Mouse (Mus musculus) adipocyte (in vitro differentiated cells): ENCODE measurements around the gene Aff1.
A peak's percentile ranks its signal among the peaks of the same experiment; 100 is the strongest.

ENCODE experiments used
- DNase-seq: peaks from one replicate; pipeline ENCODE4 v3.0.0-alpha.2; 2016; ENCODE audit warnings: low spot score

Aff1 gene

DNA sequence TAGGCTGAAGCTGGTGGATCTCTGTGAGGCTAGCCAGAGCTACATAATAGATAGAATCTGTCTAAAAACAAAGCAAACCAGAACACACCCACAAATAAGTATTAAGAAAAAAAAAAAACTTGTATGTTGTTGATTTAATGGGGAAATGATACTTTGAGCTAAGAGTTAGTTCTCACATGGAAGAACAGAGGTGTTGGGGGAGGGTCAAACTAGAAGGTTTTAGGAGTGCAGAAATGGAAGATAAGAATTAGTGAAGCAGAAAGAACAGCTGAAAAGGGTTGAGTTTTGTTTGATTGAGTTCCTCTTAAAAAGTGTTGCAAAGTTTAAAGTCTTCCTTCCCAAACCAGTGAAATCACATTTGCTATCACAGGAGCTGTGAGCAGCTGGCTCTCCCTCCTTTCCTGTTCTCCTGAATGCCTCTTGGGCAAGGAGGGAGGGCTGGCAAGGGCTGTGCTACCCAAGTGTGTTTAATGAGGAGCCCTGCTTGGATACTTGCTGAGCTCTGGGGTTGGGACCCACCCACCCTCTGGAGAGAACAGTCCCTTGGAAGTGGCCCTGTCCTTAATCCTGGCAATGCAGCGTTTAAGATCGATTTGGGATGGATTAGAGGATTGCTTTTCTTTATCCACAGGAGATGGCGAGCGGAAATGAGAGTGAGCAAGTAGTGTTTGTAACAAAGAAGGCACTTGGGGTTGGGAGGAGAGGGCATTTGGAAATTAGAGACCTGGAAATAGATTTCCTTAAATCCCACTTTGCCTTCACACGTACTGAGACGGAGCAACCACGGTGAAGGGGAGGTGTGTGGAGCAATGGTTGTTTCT, 57.5 kb downstream of the Aff1 start:
- no peak for DNase-seq

DNA sequence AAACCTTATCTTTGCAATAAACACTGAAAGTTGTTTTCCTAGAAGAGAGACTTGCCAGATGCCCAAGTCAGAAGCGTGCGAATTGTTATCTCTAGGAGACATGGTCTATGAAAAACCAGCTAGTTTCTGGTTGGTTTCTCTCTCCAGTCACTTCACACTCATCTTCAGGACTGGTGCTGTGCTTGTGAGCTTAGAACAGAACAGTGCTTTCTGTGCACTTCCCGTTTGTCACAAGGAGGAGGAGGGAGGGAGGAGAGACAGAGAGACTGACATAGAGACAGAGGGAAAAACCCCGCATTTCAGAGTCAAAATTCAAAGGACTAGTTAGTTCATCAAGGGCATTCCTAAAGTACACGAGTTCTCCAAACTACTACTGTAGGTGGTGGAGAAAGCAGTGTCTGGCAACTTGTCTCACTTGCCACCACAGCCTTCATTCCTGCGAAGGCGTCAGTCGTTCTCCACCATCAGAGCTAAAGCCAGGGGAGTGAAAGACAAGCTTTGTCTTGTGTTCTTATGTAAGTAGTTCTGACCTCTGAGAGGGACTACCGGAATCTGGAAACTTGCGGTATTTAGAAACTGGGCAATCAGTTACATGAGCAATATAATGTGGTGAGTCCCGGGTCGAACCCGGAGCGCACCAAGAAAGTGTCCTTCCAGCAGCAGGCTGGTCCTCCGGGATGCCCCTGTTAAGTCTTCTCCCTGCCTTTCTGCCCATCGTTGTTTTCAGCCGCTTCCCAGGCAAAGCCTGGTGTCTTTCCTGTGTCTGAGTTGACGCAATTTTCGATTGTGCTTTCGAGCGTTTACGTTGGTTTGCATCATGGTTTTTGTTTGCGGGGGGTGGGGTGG, 60.7 kb downstream of the Aff1 start:
- peak; percentile 87 for DNase-seq

DNA sequence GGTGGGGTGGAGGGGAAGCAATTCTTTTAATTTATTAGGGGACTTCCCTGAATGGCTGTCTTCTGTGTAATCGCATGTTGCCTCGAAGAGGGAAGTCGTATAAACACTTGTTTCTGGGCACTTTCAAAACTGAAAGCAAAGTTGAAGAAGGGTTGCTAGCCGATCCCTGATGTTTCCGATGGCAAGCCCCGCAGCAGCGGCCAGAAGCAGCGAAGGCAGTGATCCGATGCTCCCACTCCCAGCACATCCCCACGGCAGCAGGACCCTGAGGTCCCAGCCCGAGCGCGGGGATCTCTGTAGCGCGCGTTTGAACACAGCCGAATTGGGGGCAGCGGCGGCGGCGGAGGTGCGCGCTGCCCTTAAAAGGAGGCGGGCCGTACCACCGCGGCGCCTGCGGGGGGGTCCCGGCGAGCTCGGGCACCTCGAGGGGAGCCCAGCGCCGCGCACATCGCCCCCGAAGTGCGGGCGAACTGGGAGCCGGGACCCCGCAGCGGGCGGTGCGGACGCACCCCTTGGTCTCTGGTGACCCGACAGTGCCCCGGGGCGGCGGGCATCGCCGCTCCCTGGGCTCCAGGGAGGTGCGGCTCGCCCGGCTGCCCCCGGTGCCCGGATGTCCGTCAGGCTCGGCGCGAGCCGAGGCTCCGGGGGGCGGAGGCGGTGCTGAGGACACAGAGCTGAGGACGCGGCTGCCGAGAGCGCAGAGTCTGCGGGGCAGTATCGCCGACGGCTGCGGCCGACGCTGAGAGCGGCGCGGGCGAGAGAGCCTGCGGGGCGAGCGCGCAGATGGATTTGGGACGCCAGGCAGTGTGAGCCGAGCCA, 61.5 kb downstream of the Aff1 start:
- peak; percentile 81 for DNase-seq

DNA sequence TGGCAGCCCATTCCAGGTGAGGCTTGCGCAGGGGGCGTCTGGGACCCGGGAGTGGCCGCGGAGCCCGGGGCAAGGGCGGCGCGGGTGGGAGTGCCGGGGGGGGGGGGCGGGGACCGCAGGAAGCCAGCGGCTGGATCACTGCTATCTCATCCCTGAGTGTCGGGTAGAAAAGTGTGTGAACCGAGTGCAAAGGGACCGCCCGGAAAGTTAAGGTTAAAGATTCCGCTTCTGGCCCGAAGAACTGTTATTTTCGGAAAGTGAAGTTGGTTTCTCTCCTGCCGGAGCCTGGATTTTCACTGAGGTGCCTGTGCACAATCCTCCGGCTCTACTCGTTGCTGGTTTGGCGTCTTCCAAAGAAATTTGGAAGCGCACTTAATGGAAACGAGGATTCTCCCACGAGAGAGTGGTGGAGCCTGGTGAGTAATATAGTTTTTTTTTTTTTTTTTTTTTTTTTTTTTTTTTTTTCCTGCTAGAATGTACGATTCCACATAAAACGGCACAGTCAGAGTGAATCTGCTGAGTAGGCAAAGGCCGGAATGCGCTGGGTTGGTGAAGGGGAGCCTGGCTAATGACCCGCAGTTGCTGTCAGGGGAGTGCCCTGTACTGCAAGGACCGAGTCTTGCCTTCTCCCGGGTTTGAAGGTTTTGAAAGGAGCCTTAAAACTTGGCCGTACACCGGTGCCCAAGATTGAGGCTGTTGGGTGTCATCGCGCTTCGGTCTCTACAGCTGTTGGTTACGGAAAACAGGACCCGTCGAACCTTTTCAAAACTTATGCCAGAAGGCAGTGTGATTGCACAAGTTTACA, 62.4 kb downstream of the Aff1 start:
- peak; percentile 80 for DNase-seq

DNA sequence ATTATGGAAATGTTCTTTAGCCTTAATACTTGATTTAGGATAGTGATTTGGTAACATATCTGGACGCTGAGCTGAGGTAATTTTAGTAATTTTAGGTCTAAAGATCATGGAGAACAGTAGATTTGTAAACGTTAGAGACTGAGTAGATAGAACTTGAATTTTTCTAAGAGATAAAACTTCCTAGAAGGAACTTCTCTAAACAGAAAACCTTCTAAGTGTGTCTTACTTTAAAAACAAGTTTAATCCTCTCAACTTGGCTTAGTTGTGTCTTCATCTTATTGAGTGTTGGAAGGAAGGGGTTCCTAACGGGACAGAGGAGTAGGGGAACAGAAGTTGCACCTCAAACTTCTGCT, 62.9 kb downstream of the Aff1 start:
- no peak for DNase-seq

DNA sequence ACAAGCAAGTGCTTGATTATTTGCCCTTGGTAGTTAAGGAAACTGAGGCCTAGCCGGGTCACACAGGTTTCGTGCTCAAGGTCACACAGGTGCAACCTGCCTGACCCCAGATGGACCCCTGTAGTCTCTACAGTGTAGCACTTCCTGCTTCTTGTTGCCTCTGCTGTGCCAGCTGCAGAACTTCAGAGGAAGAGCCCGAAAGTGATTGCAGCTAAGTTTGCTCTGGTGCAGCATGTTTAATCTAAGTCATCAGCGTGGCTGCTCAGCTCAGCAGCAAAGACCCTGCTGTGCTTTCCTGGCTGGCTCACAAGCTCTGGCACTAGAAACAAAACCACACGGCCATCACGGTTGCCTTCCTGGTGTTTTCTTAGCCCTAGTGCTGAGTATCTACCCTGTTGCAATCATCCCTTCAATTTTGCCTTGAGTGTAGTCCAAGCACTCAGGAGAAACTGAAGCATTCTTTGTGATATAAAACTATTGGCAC, 64.1 kb downstream of the Aff1 start:
- no peak for DNase-seq

DNA sequence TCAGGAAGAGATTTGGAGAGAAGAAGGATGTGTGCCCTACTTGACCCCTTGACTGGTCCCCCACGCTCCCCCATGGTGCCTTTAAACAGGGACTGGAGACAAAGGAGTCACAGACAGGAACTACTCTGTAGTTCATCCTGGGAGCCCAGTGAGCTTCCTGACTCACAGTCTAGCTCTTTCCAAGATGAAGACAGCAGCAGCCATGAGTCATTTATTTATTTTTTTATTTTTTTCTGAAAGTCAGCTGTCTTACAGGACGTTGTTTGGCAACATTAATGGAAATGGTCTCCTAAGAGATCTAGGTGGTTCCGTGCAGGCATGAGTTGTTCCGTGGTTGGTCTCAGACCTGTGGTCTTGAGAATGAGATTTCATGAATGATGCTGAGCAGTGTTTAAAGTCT, 66.3 kb downstream of the Aff1 start:
- peak; percentile 64 for DNase-seq

DNA sequence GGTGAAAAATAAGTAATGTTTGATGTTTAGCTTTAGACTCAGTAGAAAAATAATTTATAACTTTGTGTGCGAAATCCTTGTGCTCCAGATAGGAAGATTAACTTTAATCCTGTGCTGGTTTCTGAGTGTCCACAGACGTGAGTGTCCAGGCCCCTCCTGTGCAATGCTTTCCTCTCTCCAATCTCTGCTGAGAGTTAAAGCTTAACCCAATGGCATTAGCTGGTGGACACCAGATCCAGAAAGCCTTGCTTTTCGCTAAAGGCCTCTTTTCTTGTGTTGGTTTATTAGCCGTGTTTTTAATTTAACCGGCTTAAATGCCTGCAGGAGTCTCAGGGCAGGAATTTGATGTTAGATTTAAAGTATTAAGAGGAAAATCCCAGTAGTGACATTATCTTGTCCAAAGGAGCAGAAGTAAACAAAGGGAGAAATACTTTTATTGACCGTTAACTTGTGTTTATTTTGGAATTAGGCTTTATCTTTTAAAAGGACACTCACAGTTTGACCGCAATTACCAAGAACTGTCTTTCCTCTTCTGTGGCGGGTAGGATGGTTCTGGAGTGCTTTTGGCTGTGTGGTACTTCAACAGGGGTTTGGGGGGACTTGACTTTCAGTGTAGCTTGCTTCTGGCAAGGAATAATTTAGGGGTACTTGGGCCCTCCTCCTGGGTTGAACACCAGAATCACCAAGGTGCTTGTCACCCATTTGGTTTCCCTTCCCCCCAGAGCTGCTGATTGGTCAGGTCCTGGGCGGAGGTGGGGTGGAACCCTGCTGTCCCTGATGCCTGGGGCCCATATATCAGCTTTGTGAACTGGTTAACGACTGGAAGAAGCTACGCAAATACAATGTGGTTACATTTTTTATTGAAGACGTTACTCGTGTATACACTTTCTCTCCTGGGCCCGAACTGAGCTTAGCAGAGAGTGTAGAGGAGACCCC, 67.6 kb downstream of the Aff1 start:
- DNase-seq, result no peak

DNA sequence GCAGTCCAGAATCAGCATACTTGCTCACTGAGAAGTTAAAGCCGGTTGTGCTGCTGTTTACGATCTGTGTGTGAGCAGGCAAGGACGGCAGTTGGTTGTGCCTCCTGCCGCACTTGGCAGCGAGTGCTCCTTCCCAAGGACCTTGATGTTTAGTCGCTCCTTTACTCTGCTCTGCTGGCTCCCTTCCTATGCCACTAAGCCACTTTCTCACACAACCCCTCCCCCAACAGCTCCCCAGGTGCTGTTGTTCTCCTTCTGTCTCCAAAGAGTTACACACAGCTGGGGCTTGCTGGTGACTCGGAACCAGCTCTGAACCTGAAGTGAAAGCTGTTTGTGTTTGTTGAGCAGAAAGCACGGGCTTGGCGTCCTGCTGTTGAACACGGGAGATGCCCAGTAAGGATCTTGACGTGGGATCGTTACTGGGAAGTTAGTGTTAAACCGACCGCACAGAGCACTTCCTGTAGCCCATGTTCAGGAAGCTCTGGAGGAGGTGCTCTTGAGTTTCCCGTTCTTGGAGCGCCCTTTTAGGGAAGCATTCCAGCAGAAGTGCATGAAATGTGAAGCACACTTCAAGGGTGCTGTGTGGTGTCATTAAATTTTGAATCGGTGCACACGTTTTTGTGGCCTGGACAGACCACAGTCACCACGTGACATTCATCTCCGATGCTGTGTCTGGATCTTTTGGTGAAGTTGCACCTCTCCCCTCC, 68.4 kb downstream of the Aff1 start:
- DNase-seq, result peak; percentile 43

DNA sequence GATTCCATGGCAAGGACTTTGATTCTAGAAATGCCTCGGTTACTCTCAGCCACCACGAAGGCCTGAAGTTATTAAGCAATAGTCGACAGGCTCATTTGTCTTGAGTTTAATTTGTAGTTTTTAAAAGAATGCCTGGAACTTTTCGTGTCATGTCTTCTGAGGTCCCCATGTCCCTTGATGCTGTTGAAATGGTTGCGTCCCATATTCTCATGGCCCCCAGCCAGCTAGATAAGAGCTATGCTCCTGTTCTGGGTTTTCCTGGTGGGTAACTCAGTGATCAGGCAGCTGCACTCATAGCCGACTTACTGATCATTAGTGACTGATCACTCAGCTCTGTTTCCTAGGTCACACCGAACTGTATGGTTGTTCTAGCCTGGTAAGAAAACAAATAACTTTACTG, 69.6 kb downstream of the Aff1 start:
- no peak for DNase-seq

DNA sequence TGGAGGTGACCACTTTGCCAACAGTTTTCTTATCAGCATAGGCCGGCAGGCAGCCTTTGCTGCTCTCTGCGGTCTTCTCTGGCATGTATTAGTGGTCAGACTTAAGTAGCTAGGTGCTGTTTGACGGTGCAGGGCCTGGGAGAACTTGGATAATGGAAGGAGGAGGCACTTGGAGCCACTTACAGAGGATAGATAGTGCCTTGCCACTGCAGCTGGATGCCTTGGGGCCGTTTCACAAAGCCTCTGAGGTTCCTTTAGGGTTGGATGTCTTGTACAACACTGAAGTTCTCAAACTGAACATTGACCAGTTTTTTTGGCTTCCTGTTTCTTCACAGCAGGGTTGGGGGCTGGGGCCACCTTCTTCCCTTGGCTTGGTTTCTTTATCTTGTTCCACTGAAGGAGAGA, 70.7 kb downstream of the Aff1 start:
- no peak for DNase-seq

DNA sequence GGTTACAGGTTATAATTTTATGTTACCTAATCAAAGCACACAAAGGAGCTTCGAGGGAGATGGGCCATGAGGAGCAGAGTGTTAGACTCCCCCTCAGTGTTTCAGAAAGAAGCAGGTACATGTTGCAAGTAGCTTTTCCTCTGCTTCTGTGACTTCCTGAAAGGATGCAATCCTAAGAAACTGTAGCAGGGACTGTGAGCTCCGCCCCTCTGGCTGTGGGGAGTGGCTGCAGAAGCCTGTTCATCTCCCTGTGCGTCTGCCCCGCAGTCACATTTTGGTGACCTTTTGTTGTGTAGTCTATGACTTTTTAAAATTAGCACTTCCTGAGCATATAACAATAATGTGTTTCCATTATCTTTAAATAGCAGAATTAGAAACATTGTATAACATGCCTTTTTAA, 73.2 kb downstream of the Aff1 start:
- DNase-seq, result no peak

DNA sequence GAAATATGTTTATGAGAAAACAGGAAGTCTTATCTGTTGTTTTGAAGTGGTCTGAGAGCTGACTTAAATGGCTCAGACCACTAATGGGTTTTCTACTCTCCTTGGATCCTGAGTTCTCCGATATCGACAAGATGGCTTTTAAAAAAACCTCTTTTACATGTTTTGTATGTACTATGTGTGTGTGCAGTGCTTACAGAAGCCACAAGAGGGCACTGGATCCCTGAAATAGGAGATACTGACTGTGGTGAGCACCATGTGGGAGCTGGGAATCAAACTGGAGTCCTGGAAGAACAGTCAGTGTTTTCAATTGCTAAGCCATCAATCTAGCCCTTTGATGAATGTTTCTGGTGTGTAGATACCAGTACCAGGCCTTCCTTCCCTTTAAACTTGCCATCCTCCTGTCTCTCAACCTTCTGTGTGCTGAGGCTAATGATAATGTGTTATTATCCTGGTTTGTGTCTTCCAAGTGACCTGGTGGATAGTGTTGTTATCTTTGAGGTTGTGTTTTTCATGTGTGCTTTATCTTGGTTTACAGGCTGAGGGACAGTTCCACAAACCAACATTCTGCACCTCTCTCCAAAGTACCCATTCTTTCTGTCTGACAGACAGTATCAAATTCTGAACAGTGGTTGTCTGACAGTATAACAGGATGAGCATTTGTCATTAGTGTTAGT, 73.7 kb downstream of the Aff1 start:
- no peak for DNase-seq

DNA sequence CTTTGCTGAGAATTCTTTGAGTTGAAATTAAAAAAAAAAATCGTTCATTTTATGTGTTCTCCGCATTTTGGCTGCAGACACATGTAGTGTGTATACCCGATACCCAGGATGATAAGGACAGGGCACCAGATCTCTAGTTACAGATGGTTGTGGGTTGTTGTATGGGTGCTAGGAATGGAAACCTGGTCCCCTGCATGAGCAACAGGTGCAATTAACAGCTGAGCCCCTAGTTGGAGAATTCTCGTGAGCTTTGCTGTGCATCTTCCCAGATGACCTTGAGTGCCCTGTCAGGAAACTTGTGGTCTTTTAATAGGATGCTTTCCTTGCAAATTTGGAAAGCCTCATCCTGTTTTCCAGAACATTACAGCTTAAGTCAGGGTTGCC, 74.2 kb downstream of the Aff1 start:
- DNase-seq, result no peak

DNA sequence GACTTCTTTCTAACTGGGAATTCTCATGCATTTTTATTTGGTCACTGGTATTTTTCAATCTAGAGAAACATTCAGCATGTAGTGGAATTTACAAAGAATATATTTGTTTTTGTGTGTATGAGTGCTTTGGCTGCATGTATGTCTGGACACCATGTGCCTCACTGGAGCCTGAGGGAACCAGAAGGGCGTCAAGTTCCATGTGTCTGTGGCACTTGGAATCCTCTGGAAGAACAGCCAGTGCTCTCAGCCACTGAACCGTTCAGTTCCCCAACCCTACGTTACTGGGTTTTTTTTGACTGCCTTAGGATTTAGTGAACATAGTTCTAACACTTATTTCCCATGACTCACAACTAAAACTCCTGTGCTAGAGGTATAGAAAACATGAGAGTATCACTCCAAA, 76.8 kb downstream of the Aff1 start:
- DNase-seq, result no peak

DNA sequence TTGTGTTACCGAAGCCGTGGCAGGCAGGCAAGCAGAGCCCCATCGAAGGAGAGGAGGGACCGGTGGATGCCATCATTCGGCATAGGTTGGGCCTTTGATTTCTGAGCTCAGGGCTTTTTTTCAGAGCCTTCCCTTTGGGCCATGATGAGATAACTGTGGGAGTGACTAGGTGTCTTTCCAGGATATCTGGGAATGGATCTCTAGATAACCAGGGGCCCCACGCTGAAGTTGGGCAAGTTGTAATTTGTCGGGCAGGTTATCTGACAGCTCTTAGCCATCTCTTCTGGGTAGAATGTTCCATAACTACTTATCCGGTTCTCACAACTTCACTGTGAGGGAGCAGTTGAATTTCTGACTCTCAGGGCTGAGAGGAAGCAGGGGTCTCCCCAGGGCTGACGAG, 77.5 kb downstream of the Aff1 start:
- no peak for DNase-seq

DNA sequence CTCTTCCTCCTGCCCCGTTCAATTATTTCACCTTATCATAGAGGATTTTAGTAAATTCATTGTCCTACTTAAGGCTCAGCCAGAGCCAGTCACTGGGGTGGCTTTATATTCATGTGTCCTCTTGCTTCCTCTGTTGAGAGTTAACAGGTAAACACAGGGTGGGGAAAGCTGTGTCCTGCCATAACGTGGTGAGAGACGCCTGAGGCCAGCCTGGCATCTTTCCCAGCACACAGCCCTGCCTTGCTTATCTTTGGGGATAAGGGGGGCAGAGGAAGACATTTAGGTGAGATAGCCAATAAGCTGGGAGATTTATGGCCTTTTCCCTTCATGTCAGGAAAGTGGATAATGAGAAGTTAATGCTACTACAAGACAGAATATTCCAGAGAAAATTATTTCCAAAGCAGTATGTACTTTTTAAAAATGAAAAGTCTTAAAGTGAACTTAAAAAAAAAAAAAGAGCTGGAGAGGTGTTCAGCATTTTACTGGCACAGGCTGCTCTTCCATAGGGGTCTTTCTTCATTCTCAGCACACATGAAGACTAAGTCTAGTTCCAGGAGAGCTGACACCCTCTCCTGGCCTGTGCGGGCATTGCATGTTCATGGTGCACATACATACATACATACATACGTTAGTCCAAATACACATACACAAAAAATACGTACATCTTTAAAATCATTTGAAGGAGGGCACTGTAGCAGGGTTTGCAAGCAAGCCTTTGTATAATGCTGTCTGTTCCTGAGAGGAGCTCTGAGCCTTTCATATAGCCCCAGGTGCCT, 78.5 kb downstream of the Aff1 start:
- no peak for DNase-seq

DNA sequence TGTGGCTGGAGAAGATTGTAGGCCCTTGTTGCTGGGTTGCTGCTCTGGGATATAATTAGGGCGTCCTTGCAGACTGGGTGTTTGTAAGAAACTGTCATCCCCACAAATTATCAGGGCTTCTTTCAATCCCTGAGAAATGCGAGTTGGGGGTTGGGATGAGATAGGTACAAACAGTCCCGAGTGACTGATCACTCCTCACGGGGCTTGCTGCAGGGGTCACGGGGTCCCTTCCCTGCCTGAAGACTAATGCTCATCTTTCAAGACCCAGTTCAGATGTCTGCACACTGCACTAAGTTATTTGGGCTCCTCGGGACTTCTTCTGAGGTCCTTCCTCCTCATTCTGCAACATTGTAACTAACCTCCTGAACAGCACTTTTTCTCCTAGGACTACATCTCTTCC, 79.2 kb downstream of the Aff1 start:
- DNase-seq, result no peak

DNA sequence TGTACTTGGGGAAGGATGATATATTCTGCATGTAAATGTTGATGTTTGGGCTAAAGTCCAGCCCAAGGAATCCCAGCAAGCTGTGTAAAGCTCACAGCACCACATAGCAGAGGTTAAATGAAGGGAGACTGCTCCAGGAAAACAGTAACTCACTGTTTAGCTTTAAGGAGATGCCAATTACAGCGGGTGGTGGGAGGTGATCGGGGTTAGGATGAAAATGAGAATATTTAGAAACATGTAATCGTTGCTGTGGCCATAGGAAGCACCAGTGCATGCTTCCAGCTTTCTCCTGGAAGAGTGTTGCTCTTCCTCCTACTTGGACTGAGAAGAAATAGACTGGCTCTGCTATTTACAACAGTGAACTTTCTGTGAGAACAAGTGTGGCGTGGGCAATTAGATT, 80.1 kb downstream of the Aff1 start:
- peak; percentile 57 for DNase-seq
